Mouse (Mus musculus) embryonic fibroblast, embryonic 13.5 days (primary cell): Measurements from ENCODE around the gene Sel1l. TPM values are rescaled to one million over a fixed set of nuclear protein-coding genes. Genes with fewer than 3 reads are reported as not detected.

Experiments used
- H3K27ac ChIP-seq: 2 replicates; pipeline ENCODE4 v1.5.1; 2012; ENCODE audit warnings: low read length, control low read depth, inconsistent platforms; ENCODE audit not compliant: insufficient read depth
- H3K4me1 ChIP-seq: 2 replicates; pipeline ENCODE4 v1.6.1; 2011; ENCODE audit warnings: low read length; ENCODE audit not compliant: control insufficient read depth, insufficient read depth
- H3K4me3 ChIP-seq: 2 replicates; pipeline ENCODE4 v1.5.1; 2011; ENCODE audit warnings: mild to moderate bottlenecking, control low read depth, low read length; ENCODE audit not compliant: insufficient read depth
- CTCF ChIP-seq: IDR thresholded peaks from 2 replicates; pipeline ENCODE4 v1.5.1; 2011; ENCODE audit warnings: mild to moderate bottlenecking, control low read depth, low read length, moderate library complexity, borderline replicate concordance; ENCODE audit not compliant: insufficient read depth
- POLR2A ChIP-seq: IDR thresholded peaks from 2 replicates; pipeline ENCODE4 v1.6.1; 2011; ENCODE audit warnings: low read depth, mild to moderate bottlenecking, control low read depth, low read length, moderate library complexity
- polyA plus RNA-seq: library from polyadenylated mRNA; stranded (reverse); fragments of >200 nt; gene quantifications from 2 replicates; pipeline ENCODE4 v1.2.4, GENCODE M21; 2011; ENCODE audit warnings: low read depth; ENCODE audit not compliant: missing spikeins, insufficient read length

Gene Sel1l
- polyA plus RNA-seq, 1 experiment, result 152 TPM

DNA sequence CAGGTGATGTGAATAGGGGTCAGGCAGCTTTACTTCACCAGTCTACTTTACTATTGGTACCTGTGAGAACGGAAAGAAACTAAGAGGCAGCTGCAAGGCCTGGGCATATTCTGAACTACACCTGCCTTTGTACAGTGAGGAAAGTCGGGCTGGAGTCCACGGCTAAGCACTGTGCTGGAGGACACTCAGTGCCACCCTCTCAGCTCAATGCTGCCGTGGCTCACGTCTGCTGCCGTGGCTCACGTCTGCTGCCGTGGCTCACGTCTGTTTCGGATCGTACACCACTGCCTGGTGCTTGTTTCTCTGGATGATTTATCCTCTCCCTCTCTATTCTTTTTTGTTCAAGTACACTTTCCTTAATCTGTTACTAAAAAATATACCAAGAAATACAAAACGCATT lies 28.5 kb downstream of the Sel1l start:
- Histone ChIP-seq H3K27ac (no peak overlapping the region), H3K4me1 (no peaks in the 10 kb centered on the region), H3K4me3 (no peak overlapping the region)
- no peak for TF ChIP-seq POLR2A
- TF ChIP-seq CTCF, result no peak

DNA sequence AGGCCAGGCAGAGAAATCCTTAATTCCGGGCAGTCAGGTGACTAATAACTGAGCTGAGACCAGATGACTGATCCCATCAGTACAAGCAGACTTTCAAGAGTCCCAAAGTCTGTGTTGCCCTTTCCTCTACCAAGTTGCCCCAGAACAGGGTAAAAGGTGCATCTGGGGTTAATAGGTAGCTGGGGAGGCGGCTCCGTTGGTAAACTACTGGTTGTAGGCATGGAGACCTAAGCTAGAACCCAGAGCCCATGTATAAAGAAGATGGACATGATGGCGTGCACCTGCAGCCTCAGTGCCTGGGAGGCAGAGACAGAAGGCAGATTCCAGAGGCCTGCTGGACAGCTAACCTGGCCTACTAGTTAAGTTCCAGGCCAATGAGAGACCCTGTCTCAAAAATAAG lies 30.2 kb downstream of the Sel1l start:
- no peak overlapping the region for H3K4me3 ChIP-seq
- no peaks in the 10 kb centered on the region for H3K4me1 ChIP-seq
- TF ChIP-seq POLR2A (no peak), CTCF (no peak)
- no peak overlapping the region for H3K27ac ChIP-seq

DNA sequence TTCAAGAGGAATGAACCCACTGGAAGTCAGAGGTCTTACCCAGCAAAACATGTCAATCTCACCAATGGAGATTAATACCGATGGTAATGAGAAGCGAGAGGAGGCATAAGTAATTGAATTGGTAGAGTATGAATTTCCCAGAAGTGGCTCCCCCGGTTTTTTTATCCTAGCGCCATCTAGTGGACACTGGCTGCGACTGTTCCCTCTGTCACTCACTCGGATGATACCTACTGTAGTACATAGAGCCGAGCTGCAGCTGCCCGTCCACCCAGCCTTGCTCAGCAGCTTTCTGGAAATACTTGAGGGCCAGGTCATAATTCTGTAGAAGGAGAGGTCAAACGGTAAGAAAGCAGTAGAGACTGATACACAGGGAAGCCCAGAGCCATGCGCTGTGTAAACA lies 33.0 kb downstream of the Sel1l start:
- Histone ChIP-seq H3K4me1 (no peaks in the 10 kb centered on the region), H3K4me3 (no peak overlapping the region), H3K27ac (no peak overlapping the region)
- no peak for TF ChIP-seq POLR2A
- TF ChIP-seq CTCF, result peak; percentile 32; the same call in 1 of the 2 replicates

DNA sequence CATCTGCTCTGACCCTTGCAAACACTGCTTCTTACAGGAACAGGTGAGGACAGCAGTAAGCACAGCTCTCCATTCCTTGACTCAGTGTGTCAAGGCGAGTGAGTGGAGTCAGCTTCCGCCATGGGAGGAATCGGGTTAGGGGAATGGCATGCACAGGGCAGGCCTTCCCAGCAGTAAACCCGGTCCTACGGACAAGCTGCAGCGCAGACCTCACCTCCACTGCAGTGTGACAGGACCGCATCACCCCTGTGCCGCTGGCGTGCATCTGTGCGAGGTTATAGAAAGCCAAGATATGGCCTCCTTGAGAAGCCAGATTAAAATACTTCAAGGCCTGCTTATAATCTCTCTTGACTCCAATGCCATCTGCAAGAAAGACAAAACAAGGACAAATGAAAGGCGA lies 33.4 kb downstream of the Sel1l start:
- Histone ChIP-seq H3K4me1 (no peaks in the 10 kb centered on the region), H3K27ac (no peak overlapping the region), H3K4me3 (no peak overlapping the region)
- TF ChIP-seq POLR2A (no peak), CTCF (no peak)

DNA sequence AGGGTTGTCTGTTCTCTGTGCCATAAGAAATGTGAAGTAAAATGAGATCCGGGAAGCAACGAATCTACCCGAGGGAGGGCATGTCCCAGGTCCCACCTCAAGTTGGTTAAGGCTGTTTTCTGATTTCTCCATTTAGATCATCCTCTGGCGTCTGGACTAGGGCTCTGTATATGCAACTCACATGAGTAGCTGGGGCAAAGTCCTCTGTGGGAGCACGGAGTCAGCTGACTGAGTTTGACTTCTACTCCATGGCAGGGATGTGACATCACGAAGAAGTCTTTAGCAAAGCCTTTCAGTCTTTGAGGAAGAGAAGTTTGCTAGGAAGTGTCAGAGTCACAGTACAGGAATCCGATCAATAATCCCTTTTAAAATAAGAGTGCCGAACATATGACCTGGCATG lies 40.0 kb downstream of the Sel1l start:
- no peak for TF ChIP-seq CTCF
- no peak for TF ChIP-seq POLR2A

DNA sequence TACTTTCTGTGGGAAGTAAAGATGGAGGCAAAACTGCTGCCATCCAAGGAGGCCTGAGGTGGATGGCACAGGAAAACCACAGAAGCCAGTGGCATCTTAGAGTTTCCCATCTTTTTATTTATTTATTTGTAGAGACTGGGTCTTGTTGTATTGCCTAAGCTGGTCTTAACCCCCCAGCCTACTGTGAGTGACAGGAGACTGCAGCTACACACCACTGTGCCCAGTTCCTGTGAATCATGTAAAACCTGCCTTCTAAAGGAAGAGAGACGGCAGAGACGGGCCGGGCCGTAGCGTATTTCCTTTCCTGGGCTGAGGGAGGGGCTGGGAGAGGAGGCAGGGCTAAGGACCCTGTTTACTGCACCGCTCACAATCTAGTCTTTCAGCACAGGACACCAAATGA lies 41.2 kb downstream of the Sel1l start:
- no peaks in the 10 kb centered on the region for H3K4me1 ChIP-seq
- H3K4me3 ChIP-seq, result no peak overlapping the region

More for the DNA sequence above, 40.0 kb downstream of the Sel1l start:
- Histone ChIP-seq H3K27ac (no peak overlapping the region), H3K4me3 (no peak overlapping the region), H3K4me1 (no peaks in the 10 kb centered on the region)

DNA sequence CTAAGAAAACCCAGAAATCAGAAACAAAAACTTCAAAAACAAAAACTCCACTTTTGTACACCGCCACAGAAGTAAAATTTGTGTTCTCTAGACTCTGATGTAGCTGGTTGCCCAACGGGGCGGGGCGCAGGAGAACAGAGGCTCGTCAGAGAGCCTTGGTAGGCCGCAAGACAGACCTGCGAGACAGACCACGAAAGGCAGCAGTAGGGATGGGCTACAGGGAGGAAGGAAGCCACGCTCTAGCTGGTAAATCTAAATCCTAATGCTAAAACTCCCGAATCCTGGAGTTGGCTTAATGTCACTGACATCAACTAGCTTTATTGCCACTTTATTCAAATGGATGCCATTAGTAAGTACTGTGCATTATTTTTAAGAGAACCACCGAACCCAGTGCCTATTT lies 41.9 kb downstream of the Sel1l start:
- H3K27ac ChIP-seq, result no peak overlapping the region
- H3K4me1 ChIP-seq, result no peaks in the 10 kb centered on the region
- no peak for TF ChIP-seq POLR2A
- TF ChIP-seq CTCF, result no peak
- H3K4me3 ChIP-seq, result no peak overlapping the region

More for the DNA sequence above, 41.2 kb downstream of the Sel1l start:
- H3K27ac ChIP-seq, result no peak overlapping the region
- TF ChIP-seq CTCF (no peak), POLR2A (no peak)

DNA sequence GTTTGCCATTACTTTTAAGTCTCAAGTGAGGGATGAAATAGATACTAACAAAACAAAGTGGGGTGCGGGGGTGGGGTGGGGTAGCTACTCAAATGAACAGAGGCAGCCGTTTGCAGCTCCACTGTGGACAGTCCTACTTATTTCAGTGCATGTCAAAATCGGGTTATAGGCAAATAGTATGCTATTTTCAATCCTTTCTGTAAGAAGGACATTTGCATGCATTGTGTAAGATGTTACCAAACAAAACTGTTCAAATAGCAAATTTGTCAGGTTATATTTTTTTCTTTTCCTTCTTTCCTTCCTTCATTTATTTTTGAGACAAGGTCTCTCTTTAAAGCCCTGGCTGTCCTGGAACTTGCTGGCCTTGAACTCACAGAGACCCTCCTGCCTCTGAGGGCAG lies 44.7 kb downstream of the Sel1l start:
- no peak overlapping the region for H3K4me3 ChIP-seq
- no peaks in the 10 kb centered on the region for H3K4me1 ChIP-seq
- no peak overlapping the region for H3K27ac ChIP-seq
- TF ChIP-seq POLR2A (no peak), CTCF (no peak)

DNA sequence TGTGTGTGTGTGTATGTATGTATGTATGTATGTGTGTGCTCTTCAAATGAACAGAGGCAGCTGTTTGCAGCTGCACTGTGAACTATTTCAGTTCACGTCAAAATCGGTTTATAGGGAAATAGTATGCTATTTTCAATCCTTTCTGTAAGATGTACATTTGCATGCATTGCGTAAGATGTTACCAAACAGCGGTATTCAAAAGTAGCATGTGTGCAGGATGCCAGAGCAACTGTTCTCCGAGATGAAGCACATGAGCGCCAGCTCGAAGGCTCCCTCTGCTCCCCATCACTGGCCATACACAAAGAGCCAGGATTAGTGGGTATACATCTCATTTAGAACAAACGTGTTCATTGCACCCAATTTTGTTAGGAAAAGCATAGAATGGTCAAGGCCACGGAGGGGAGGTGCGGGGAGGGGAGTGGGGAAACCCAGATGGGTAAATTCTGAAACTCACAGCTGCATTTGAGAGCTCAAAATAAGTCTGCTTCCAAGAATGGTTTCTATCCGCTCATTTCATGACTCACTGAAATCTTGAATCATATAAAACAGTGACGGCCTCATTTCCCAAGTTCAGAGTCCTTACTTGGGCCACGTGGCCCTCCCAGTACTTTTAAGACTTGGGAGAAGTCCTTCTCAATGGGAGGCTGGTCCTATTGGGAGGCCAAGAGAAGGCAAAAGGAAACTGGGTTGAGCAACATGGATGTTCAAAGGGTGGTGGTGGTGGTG lies 45.6 kb downstream of the Sel1l start:
- Histone ChIP-seq H3K4me1 (no peaks in the 10 kb centered on the region), H3K27ac (no peak overlapping the region), H3K4me3 (no peak overlapping the region)
- TF ChIP-seq CTCF (no peak), POLR2A (no peak)

DNA sequence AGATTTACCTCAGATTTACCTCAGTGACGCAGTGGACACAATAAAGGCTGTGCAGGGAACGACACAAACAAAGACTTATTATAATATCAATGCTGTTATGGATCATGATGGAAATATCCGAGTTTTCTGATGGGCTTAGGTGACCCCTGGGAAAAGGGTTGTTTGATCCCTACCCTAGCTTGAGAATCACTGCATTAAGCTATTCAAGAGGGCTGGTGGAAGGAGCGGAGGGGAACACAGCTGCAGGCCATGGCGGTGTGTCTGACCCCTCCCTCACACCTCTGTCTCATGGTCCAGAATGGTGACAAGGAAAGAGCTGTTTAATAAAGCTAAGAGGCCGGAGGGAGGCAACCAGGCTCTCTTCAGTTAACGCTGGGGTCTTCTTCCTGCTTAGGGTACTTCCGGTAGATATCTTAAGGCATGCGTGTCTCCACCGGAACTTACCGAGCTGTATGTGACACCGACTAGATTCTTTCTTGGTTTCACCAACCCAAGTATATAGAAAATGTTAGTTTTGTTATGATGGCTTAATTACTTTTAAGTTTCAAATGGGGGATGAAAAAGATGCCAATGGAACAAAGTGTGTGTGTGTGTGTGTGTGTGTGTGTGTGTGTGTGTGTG lies 46.3 kb downstream of the Sel1l start:
- H3K27ac ChIP-seq, result no peak overlapping the region
- no peaks in the 10 kb centered on the region for H3K4me1 ChIP-seq
- H3K4me3 ChIP-seq, result no peak overlapping the region
- TF ChIP-seq POLR2A (no peak), CTCF (no peak)
